Mouse (Mus musculus) adrenal gland, postnatal 36 days (tissue): ENCODE data around the gene Pgam2. TPM values are rescaled to one million over a fixed set of nuclear protein-coding genes. Genes with fewer than 3 reads are reported as not detected.

Source experiments
- DNase-seq, 2 experiments: peaks; one replicate each; pipeline ENCODE4 v3.0.0; 2021; ENCODE audit warnings: mixed read lengths in 1 of 2
- total RNA-seq, 2 experiments: library from RNA; stranded (reverse); gene quantifications; 2 replicates each; pipeline ENCODE4 v1.2.3; 2021

Gene Pgam2
- total RNA-seq, 2 experiments from 2014 or later: not detected

GRCm38 (mm10) chr11:5766019-5766418 lies 37.5 kb downstream of the Pgam2 start:
- no peak for DNase-seq

- no peak for DNase-seq
These were observed 40.9 kb downstream of the Pgam2 start for GRCm38 (mm10) chr11:5762633-5762982.

GRCm38 (mm10) chr11:5761820-5762632 lies 41.5 kb downstream of the Pgam2 start, which contains the start of gene Urgcp:
Gene Urgcp (minus strand): TSS chr11:5762376.
- peak; percentile 96 for DNase-seq

- DNase-seq: no peak
These were observed 49.8 kb downstream of the Pgam2 start for GRCm38 (mm10) chr11:5753755-5754154.

Other genes with a start within 250 kb of the Pgam2 start
- gene Ankrd36, start 234.0 kb downstream of the Pgam2 start, total RNA-seq: not detected
- gene Mrps24, start 88.1 kb downstream of the Pgam2 start, total RNA-seq: 100 to 1,000 TPM; 117 to 202 TPM
- gene Urgcp, start 41.4 kb downstream of the Pgam2 start, total RNA-seq: 10 to 100 TPM; 59.2 to 64.6 TPM
- 10 to 100 TPM; 67.3 to 73.6 TPM for gene Dbnl, start 15.2 kb downstream of the Pgam2 start, total RNA-seq
- 1 to 10 TPM; 5.6 to 6.9 TPM for gene Polm, start 34.3 kb upstream of the Pgam2 start, total RNA-seq
- 100 to 1,000 TPM; 372 to 401 TPM for gene Aebp1, start 58.2 kb upstream of the Pgam2 start, total RNA-seq
- 10 to 100 TPM; 44.3 to 50.2 TPM for gene Pold2, start 74.6 kb upstream of the Pgam2 start, total RNA-seq
- not detected for gene Myl7, start 95.0 kb upstream of the Pgam2 start, total RNA-seq
- 1 to 10 TPM; 2.1 to 2.4 TPM for gene Gck, start 146.3 kb upstream of the Pgam2 start, total RNA-seq
- gene Ykt6, start 152.0 kb upstream of the Pgam2 start, total RNA-seq: 10 to 100 TPM; 70.0 to 86.4 TPM